Mouse (Mus musculus) neutrophil, adult 5-6 weeks (primary cell): Measurements from ENCODE around the gene Wdr18. TPM values are rescaled to one million over a fixed set of nuclear protein-coding genes. Genes with fewer than 3 reads are reported as not detected.

Experiments used
- ATAC-seq: fragments of 151-379, 151-347 bp; 2 replicates; pipeline ENCODE4 v1.8.0; 2017; ENCODE audit warnings: mild to moderate bottlenecking, moderate TSS enrichment; ENCODE audit not compliant: insufficient number of reproducible peaks, poor library complexity, low FRiP score, severe bottlenecking; ENCODE audit errors: extremely low read depth
- total RNA-seq: library from RNA; stranded (forward); fragments of 200-1000 nt; gene quantifications from 2 replicates; pipeline ENCODE4 v1.2.3, GENCODE M21; 2017

The Wdr18 gene
- total RNA-seq, result 11.4 and 15.9 TPM in 2 replicates

DNA sequence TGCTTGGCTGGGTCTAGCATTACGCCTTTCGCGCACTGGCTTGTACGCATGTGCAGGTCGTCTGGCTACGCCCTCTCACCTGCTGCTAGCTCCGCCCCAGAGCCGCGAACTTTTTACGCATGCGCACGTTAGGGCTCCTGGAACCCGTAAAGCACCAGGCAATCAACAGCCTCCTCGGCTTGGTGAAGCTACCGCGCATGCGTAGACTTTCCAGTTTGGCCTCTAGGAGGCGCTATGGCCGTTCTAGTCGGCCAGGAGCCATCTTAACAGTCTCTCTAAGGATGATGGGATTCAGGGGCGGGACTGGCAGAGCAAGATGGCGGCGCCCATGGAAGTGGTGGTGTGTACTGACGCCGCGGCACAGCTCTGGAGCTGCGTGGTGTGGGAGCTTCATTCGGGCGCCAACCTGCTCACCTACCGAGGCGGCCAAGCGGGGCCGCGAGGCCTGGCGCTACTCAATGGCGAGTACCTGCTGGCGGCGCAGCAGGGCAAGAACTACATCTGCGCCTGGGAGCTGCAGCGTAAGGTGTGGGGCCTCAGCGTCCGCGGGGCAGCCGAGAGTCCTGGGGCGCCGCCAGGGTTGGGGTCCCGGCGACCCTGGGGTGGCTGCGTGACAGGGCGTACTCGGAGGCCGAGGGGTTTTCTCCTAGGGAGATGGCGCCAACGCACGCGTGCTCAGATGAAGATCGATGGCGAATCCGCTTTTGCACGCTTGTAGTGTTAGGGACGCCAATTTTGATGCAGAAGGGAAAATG lies at the start of gene Wdr18:
Gene Wdr18, plus strand, starts transcription at position 306 of the 755 bp plus-strand sequence.
- peak; percentile 90 for ATAC-seq

DNA sequence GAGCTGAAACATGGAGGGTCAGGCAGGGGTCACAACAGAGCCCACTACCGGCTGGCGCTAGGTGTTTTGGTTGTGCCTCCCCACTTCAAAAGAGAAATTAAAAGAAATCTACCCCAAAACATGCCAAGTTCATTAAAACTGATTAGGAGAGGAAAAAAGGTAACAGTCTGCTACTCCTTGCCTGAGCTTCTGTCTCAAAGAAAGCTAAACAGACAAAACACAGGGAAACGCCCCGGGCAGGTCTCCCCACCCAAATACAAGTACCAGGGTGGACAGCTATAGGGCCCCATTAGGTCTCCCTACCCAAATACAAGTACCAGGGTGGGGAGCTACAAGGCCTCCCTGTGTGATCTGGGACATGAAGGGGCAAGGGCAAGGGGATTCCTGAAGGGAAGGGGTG lies 49.4 kb upstream of the Wdr18 start, which contains the start of gene Gm26602:
Gene Gm26602, plus strand, starts transcription at position 301 of the 400 bp plus-strand sequence.
- no peak for ATAC-seq

DNA sequence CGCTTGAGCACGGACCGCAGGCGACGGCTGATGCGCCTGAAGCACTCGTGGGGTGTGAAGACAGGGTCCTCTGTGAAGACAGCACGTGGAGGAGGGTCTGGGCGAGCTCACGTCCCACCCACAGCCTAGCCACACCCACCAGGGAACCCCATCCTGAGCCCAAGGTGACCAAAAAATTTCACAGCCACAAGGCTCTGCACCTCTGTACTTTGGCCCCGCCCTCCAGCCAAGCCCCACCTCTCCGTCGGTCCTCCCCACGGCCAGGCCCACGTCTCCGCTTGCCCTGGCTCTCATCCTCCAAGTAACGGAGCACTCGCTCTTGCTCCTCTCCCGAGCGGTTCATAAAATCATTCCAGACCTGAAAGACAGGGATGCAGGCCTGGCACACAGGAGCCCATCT lies 47.5 kb upstream of the Wdr18 start:
- no peak for ATAC-seq

DNA sequence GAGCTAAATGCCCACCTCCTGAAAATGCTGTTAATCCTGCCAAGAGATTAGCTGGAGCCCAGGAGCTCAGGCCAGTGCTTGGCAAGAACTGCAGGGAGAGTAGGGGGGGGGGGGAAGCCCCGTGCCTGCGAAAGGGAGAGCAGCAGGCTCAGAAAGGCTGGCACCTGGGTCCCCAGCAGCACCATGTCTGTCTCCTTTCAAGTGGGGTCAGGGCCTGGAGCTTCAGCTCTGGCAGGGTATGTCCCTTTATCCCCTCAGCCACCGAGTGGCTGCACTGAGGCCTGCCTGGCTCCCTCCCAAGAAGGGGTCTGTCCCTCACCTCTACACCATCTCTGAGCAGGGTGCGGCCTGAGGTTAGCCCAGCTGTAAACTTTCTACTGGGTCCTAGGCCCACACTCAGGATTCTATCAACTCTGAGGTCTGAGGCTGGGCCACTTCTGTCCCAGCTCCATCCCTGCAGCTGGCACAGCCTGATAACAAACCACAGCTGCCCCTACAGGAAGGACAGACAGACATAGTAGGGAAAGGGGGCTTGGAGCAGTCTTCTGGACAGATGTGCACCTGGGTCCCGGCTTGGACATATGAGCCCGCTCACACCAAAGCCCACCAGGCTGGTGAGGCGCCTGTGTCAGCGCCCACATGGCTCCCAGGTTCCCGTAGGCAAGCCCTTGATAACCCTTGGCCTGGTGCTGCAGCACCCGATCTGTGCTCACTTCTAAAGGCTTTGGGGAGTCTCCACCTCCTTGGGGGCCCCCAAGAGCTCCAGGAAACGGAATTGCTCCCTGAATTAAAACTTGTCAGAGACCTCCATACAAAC lies 45.6 kb upstream of the Wdr18 start:
- ATAC-seq, result no peak

DNA sequence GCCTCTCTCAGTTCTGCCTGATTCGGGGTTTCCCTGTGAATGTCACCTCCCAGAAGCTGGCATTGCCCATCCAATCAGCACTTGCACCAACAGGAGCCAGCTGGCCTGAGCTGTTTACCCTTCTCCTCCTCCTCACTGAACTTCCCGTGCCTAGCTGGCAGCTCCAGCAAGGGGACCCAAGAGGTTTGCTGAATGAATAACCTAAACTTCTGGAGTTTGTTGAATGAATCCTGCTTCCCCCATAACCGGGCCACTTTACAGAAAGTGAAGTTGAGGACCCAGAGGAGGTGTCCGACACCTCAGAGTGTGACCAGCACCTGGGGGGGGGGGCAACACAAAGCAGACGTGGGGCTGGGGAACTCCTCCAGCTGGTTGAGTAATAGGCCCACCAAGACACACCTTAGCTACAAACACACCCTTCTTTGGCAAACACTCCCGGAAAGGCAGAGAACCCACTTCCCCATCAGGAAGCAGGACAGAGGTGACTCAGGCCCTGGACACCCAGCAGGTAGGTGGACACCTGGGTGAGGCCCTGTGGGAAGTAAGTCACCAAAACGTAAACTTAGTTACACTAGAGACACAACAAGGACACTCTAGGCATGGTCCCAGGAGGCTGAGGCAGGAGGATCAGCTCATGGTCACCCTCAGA lies 44.9 kb upstream of the Wdr18 start:
- ATAC-seq, result no peak

DNA sequence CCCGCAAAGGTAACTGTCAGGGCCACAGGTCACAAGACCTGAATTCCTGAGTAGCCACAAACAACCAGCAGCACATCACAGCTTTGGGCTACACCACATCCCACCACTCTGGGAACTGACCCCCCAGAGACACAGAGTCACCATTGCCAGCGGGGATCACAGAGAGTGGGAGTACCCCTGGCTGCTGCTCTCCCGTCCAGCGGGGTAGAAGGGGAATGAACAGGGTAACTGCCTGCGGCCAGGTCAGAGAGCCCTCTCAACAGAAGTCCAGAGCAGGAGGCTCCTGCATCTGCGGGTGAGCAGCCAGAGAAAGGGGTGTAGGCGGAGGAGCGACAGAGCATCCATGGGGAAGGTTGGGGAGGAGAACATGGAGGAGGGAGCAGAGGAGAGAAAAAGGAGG lies 43.9 kb upstream of the Wdr18 start:
- ATAC-seq, result no peak

DNA sequence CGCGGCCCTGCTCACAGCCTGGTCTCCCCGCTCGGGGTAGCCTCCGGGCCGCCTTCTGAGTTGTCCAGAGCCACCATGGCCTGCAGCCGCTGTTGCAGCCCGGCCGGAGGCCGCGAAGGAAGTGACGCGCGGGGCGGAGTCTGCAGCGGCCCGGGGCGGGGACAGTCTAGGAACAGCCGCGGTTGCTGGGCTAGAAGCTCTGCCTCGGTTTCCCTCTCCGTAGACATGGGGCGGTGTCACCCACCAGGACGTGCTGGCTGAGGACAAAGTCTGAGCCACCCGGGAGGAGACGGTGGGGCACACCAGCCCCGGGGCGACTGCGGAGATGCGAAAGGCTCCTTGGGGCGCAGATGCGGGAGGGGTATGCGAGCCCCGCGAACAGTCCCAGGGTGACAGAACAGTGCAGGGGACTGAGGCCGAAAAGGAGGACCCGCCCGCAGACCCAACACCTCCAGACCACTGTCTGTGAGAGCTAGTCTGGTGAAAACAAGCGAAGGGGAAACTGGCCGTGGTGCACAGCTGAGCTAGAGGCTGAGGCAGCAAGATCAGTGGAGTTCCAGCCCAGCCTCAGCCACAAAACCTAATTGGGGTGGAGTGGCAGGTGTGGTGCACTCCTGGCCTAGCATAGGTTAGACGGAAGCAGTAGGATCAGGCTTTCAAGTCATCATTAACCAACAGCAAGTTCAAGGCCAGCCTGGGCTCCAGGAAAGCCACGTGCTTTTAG lies 43.0 kb upstream of the Wdr18 start, which contains the start of gene Kiss1r:
Gene Kiss1r, plus strand, starts transcription at position 164 of the 724 bp plus-strand sequence.
- ATAC-seq, result peak; percentile 68

DNA sequence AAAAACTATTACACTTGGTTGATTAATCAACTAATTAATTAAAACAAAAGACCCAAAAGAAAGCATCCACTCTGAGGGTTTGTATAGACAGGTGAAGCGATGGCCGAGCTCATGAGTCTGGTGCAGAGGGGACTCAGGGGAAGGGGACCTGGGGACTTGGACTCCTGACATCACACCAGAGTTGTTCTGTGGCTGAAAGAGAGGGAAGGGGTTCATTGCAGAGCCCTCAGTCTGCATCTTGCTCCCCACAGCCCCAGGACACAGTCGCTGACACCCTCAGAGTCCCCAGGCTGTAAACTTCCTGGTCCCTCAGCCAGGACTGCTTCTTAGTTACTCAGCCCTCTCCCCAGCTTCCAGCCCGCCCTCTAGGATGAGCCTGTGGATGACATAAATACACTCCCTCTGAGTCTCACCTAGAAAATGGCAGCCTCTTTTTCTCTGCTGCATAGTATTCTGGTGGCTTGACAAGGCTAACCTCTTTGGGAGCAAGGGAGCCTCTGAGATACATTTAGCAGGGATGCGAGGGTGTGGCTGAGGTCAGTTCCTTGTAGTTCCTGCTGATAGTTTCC lies 42.3 kb upstream of the Wdr18 start:
- ATAC-seq, result no peak

DNA sequence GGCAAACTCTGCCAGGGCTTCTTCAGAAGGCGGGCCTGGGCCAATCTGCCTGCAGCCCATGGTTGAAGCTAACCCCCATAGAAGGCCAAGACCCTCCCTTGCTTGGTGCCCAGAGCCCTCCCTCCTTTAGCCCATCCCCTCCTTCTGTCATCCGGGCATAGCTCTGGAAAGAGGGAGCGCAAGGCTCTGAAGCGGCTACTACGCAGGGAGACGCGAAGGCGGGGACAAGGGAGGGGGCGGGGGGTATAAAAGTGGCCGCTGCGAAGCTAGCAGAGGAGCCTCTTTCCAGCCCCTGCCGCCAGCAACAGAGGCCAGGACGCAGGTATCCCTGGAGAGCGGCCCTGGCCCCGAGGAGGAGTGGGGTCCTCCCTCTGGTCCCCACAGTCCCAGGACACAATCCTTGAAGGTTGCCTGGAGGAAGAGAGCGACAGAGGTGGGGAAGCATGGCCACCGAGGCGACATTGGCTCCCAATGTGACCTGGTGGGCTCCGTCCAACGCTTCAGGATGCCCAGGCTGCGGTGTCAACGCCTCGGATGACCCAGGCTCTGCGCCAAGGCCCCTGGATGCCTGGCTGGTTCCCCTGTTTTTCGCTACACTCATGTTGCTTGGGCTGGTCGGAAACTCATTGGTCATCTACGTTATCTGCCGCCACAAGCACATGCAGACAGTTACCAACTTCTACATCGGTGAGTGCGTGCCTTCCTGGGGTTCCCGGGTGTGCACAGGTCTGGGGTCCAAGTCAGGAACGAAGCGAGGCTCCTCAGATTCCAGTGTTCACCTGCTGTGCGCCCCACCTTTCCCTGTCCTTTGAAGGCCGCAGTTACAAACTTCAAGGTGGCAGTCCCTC lies 41.5 kb upstream of the Wdr18 start:
- ATAC-seq, result no peak

DNA sequence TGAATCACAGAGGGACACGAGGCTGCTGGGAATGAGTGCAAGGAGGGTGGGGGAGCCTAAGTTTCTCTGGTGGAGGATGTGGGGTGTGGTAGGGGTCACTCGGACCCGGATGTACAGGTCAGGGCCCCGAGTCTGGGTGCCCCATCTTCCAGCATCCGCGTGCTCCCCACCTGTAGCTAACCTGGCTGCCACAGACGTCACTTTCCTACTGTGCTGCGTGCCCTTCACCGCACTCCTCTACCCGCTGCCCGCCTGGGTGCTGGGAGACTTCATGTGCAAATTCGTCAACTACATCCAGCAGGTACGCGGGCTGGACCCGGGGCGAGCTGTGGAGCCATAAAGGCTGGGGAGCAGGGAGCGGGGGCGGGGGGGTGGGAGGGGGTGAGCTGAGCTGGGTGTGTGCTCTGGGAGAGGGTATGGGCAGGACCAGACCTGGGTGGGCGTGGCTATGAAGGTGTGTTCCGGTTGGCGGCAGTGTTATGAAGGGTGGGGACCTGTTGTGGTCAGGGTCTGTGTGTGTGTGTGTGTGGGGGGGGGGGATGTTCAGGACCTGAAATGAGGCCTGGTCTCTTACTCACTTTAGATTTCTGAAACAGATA lies 40.6 kb upstream of the Wdr18 start:
- ATAC-seq, result no peak

DNA sequence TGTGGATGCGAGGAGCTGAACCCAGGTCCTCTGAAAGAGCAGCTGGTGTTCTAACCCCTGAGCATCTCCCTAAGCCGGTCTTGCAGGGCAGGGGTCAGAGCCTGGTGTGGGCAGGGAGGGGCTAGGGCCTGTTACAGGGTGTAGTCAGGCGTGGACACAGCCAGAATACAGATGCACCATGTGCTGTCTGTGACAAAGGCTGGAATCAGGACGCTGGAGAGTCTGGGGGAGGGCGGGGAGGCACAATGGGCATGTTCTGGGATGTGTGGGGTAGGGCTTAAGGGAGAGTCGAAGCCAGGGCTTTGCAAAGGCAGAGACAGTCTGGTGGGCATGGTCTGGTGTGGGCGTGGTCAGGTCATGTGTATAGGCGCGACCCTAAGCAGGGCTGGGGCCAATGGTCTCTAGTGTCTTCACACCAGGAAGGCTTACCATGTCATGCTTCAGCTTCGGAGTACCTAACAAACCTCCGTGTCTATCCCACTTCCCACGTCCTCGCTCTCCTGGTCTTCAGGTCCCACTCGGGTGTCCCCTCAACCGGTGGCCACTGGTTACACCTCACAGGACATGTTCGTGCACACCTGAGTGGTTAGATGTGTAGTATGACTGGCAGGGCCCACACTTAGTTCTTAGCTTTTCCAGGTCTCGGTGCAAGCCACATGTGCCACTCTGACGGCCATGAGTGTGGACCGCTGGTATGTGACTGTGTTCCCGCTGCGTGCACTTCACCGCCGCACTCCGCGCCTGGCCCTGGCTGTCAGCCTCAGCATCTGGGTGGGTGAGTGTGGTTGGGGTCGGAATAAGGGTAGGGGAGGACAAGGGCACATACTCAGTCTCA lies 39.7 kb upstream of the Wdr18 start:
- ATAC-seq, result no peak

DNA sequence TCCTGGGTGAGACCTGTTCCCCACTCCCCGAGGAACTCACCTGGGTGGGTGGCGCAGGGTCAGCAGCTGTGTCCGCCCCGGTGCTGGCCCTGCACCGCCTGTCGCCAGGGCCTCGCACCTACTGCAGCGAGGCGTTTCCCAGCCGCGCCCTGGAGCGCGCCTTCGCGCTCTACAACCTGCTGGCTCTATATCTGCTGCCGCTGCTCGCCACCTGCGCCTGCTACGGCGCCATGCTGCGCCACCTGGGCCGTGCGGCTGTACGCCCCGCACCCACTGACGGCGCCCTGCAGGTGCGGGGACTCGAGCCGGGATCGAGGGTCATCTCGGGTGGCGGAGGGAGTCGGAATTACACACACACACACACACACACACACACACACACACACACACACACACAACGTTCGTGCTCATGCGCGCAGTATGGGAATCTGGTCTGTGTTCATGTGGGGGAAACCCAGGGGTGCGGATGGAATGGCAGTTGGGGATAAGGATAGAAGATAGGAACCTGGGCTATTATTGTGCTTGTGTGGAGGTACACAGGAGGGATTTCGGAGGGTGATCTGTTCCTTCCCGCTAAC lies 38.9 kb upstream of the Wdr18 start, which contains the start of gene R3hdm4:
Gene R3hdm4, minus strand, starts transcription at position 251 of the 578 bp plus-strand sequence.
- no peak for ATAC-seq

DNA sequence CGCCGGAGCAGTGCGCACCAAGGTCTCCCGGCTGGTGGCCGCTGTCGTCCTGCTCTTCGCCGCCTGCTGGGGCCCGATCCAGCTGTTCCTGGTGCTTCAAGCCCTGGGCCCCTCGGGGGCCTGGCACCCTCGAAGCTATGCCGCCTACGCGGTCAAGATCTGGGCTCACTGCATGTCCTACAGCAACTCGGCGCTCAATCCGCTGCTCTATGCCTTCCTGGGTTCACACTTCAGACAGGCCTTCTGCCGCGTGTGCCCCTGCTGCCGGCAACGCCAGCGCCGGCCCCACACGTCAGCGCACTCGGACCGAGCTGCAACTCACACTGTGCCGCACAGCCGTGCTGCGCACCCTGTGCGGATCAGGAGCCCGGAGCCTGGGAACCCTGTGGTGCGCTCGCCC lies 38.4 kb upstream of the Wdr18 start:
- ATAC-seq, result no peak

DNA sequence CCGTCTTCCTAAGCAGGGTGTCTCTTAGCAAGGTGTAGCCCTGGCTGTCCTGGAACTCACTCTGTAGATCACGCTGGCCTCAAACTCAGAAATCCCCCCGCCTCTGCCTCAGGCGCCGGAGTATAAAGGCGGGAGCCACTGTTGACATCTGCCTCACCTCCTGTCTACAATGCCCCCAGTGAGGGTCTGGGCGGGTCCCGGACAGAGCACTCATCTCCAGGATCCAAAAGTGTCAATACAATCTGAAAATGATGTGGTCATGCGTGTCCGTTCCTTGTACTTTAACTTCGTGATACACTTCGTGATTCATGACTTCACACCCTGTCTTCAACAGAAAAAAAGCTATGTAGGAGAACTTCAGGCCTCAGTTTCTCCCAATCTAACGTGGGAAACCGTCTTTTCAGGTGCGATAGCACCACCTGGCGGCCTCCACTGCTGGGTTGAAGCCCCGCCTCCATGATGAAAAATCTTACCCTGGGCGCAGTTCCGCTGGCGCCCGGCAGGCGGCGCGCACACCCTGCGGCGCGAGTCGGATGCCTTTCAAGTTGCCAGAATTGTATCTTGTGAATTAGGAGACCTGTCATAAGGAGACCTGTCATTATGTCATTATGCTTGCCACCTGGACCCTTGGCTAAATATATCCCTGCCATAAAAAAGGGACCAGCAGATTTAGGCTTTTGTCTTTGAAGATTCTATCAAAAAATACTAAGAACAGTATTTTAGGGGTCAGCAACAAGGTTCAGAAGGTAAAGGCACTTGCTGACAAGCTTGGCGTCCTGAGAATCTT lies 34.8 kb upstream of the Wdr18 start:
- peak; percentile 53 for ATAC-seq

DNA sequence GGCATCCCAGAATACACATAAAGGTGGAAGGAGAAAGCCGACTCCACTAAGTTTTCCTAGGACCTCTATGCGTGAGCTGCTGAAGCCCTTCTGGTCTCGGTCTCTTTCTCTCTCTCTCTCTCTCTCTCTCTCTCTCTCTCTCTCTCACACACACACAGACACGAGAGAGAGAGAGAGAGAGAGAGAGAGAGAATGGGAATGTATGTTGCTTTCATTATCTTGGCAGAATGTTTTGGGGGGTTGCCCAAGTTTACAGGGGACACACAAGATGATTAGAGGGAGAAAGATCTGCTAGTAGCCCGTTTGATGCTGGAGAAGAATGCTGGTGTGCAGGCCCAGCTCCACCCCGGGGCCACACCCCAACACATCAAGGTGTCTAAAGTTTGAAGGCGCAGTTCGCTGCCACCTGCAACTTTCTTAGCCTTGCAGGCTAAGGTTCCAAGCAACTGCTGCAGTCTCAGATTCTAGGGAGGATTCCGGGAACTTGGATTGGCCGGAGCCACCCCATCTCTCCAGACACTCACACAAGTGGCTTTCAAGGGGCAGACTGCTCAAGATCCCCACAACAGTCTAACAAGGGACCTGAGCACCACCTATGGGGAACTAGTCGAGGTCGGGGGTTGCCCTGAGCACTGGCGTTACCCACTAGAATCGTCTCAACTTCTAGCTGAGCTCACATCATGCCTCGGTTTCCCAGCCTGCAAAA lies 34.0 kb upstream of the Wdr18 start:
- ATAC-seq, result no peak
